Mouse (Mus musculus): ENCODE data around the gene Gimap8.

Gene Gimap8

DNA sequence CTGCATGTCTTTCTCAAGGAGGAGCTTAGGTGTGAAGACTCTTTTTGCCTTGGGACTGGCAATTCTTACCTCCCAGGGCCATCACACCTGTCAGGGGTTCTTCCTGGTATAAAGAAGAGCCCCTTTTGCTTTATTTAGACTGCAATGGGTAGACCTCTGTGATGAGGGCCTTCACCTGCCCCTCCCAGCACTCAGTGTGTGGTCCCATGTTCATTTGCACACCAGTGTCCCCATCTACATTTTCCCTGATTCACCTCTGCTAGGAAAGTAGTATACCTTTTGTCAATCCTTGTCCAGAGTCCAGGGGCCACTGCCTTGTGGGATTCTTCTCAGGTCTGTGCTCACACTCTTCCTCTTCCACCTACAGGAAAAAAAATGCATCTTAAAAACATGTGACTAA is 57.1 kb downstream of the Gimap8 start:
- DNase-seq (ENCODE audit: low read depth, low spot score): no peak

DNA sequence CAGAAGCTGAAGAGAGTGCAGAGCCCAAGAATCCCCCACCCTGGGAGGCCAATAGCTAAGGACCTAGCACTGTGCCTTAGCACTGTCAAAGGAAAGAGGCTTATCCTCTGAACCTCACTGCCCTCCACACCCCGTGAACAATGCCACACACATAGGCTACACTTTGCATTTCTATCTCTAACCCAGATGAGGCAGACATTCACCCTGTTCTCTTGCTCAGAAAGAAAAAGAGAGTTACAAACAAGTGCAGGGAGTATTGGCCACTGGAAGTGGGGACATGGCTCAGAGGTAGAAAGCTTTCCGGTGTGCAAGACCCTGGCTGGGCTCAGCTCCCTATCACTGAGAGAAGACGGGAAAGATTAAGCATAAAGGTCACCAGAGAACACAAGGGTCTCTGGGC is 59.1 kb downstream of the Gimap8 start:
- DNase-seq (ENCODE audit: low read depth, low spot score): no peak
